Mouse (Mus musculus) activated CD4-positive, CD25-positive, alpha-beta regulatory T cell (primary cell): ENCODE data around the gene Apln. TPM values are rescaled to one million over a fixed set of nuclear protein-coding genes. Genes with fewer than 3 reads are reported as not detected.

Source experiments
- polyA plus RNA-seq, 2 experiments: library from polyadenylated mRNA; unstranded; fragments of 100-300 nt; shearing (Covaris generic); gene quantifications; one replicate each; pipeline ENCODE4 v1.2.1; 2017

Apln gene
- polyA plus RNA-seq, result under 1 TPM in 1 of 2 experiments, not detected in 1; 0.23 TPM

GRCm38 (mm10) chrX:48034144-48035113, at the start of gene Apln:
Apln (minus strand) TSS chrX:48034853.

Other genes with a start within 250 kb of the Apln start
- gene Smarca1, start 141.9 kb downstream of the Apln start, polyA plus RNA-seq, result not detected
- 1 to 10 TPM; 5.6 to 8.2 TPM for gene Ocrl, start 122.5 kb downstream of the Apln start, polyA plus RNA-seq
- under 1 TPM; 0.17 to 0.71 TPM for gene Xpnpep2, start 73.9 kb upstream of the Apln start, polyA plus RNA-seq
- 100 to 1,000 TPM; 323 to 455 TPM for gene Sash3, start 111.6 kb upstream of the Apln start, polyA plus RNA-seq
- 10 to 100 TPM; 19.1 to 22.7 TPM for gene Zdhhc9, start 174.0 kb upstream of the Apln start, polyA plus RNA-seq
- gene Utp14a, start 222.0 kb upstream of the Apln start, polyA plus RNA-seq, result 10 to 100 TPM; 14.5 to 17.2 TPM